Mouse (Mus musculus): Measurements from ENCODE around the gene Sox30. TPM values are rescaled to one million over a fixed set of nuclear protein-coding genes. Genes with fewer than 3 reads are reported as not detected.

Sox30 gene
- polyA plus RNA-seq, 1 experiment, result 0.26 TPM

DNA sequence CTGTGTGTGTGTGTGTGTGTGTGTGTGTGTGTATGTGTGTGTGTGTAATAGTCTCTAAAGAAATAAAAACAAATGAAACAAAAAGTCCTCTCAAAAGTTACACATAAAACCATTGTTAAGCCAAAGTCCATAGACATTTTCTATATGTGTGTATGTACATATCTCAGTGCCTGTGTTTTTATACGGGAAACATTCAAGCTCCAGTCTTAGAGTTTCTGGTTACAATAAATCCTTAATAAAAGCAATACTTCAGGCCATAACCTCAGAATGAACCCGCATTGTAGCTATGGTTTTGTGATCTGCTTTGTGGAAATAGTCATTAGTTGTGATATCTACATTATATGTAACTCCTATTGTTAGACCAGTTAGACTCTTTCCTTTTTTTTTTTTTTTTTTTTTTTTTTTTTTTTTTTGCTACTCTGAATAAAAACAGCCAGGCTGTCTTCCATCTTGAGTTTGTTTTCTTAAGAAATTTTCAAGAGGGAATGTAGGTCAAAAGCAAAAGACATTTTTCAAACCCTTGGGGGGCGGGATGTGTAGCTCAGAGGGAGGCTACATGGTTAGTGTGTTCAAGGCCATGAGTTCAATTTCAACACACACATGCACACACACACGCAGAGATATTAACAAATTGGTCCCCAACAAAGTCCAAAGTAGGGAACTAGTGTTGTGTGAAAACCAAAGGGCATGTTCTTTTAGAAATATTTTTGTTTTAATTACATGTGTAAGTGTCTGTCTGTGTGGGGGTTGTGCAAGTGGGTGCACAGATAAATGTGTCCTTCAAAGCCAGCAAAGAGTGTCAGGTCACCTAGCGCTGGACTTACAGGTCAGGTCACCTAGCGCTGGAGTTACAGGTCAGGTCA lies 48.1 kb downstream of the Sox30 start:
- WGBS, result 96% methylated on average over 6 of the region's 6 CpGs
- no peaks in the 10 kb centered on the region for H3K36me3 ChIP-seq (ENCODE audit: control insufficient read depth, insufficient read depth, low read length)
- H3K4me1 ChIP-seq (replicated peaks; ENCODE audit: control insufficient read depth, insufficient read depth, low read length), result no peaks in the 10 kb centered on the region
- H3K27me3 ChIP-seq (ENCODE audit: control insufficient read depth, insufficient read depth, low read length), result no peaks in the 10 kb centered on the region
- H3K27ac ChIP-seq (ENCODE audit: control insufficient read depth, insufficient read depth, low read length), result no peak overlapping the region
- DNase-seq, result no peak
- TF ChIP-seq POLR2A (IDR thresholded peaks at IDR 0.05; ENCODE audit: control insufficient read depth, extremely low read depth, insufficient read depth, low read length, poor library complexity), result no peak
- no peak for TF ChIP-seq CTCF (IDR thresholded peaks at IDR 0.05; ENCODE audit: borderline replicate concordance, control insufficient read depth, extremely low read depth, insufficient read depth, low read length, poor library complexity)
- H3K4me3 ChIP-seq (ENCODE audit: control insufficient read depth, insufficient read depth, low read length), result no peak overlapping the region

DNA sequence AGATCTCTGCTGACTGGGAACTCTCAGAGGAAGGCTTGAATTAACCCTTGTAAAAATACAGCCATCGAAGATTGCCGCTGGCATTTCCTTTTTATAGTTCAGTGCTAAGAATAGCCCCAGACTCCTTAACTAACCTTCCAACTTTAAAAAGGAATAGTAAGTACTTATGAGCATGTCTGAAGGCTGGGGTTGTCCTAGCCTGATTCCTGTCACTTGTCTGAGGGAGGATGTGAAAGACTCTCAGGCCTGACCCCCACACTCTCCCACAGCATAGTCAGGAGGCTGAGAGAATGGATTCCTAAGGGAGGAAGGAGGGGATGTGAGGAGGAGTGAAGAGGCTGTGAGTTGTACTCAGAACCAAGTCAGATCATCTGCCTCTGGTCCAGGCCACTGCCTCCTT lies 49.4 kb downstream of the Sox30 start:
- WGBS, result 50% methylated on average over 2 of the region's 2 CpGs
- no peak overlapping the region for H3K27ac ChIP-seq (ENCODE audit: control insufficient read depth, insufficient read depth, low read length)
- H3K27me3 ChIP-seq (ENCODE audit: control insufficient read depth, insufficient read depth, low read length), result no peaks in the 10 kb centered on the region
- H3K4me1 ChIP-seq (replicated peaks; ENCODE audit: control insufficient read depth, insufficient read depth, low read length), result no peaks in the 10 kb centered on the region
- no peaks in the 10 kb centered on the region for H3K36me3 ChIP-seq (ENCODE audit: control insufficient read depth, insufficient read depth, low read length)
- TF ChIP-seq CTCF (IDR thresholded peaks at IDR 0.05; ENCODE audit: borderline replicate concordance, control insufficient read depth, extremely low read depth, insufficient read depth, low read length, poor library complexity), result no peak
- TF ChIP-seq POLR2A (IDR thresholded peaks at IDR 0.05; ENCODE audit: control insufficient read depth, extremely low read depth, insufficient read depth, low read length, poor library complexity), result no peak
- DNase-seq, result no peak
- H3K4me3 ChIP-seq (ENCODE audit: control insufficient read depth, insufficient read depth, low read length), result no peak overlapping the region

DNA sequence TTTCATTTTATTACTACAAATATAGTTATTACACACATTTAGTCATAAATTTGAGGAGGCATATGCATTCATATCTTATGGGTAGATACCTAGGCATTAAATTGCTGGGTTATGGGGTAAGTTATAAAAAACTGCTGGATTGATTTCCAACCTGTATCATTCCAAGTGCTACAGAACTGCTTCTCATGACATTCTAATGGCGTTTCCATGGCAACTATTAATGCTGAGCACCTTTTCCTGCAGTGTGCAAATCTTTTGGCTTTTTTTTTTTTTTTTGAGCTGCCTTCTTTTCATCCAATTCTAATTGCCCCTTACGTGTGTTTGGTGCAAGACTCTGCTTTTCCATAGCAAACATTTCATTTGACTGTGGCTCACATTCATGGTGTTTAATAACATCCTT lies 49.9 kb downstream of the Sox30 start:
- Histone ChIP-seq H3K4me1 (replicated peaks; ENCODE audit: control insufficient read depth, insufficient read depth, low read length) (no peaks in the 10 kb centered on the region), H3K4me3 (ENCODE audit: control insufficient read depth, insufficient read depth, low read length) (no peak overlapping the region), H3K36me3 (ENCODE audit: control insufficient read depth, insufficient read depth, low read length) (no peaks in the 10 kb centered on the region), H3K27me3 (ENCODE audit: control insufficient read depth, insufficient read depth, low read length) (no peaks in the 10 kb centered on the region), H3K27ac (ENCODE audit: control insufficient read depth, insufficient read depth, low read length) (no peak overlapping the region)
- WGBS, result 89% methylated on average over 2 of the region's 2 CpGs
- TF ChIP-seq POLR2A (IDR thresholded peaks at IDR 0.05; ENCODE audit: control insufficient read depth, extremely low read depth, insufficient read depth, low read length, poor library complexity), result no peak
- no peak for DNase-seq

DNA sequence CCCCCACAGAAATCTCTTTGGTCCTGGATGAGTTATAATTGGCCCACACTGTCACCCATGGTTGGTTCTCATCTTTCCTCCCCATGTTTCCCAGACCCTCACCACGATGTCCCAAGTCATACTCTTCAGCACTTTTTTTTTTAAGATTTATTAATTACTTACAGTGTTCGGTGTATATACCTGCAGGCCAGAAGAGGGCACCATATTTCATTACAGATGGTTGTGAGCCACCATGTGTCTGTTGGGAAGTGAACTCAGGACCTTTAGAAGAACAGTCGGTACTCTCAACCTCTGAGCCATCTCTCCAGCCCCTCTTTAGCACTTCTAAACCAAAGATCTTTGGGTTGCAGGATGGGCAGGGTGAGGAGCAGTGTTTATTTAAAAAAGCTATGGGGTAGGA lies 51.4 kb downstream of the Sox30 start:
- Histone ChIP-seq H3K27ac (ENCODE audit: control insufficient read depth, insufficient read depth, low read length) (no peak overlapping the region), H3K27me3 (ENCODE audit: control insufficient read depth, insufficient read depth, low read length) (no peaks in the 10 kb centered on the region), H3K36me3 (ENCODE audit: control insufficient read depth, insufficient read depth, low read length) (no peaks in the 10 kb centered on the region), H3K4me3 (ENCODE audit: control insufficient read depth, insufficient read depth, low read length) (no peak overlapping the region), H3K4me1 (replicated peaks; ENCODE audit: control insufficient read depth, insufficient read depth, low read length) (no peaks in the 10 kb centered on the region)
- no peak for DNase-seq
- no peak for TF ChIP-seq POLR2A (IDR thresholded peaks at IDR 0.05; ENCODE audit: control insufficient read depth, extremely low read depth, insufficient read depth, low read length, poor library complexity)
- TF ChIP-seq CTCF (IDR thresholded peaks at IDR 0.05; ENCODE audit: borderline replicate concordance, control insufficient read depth, extremely low read depth, insufficient read depth, low read length, poor library complexity), result no peak
- WGBS, result 48% methylated on average over 3 of the region's 3 CpGs

DNA sequence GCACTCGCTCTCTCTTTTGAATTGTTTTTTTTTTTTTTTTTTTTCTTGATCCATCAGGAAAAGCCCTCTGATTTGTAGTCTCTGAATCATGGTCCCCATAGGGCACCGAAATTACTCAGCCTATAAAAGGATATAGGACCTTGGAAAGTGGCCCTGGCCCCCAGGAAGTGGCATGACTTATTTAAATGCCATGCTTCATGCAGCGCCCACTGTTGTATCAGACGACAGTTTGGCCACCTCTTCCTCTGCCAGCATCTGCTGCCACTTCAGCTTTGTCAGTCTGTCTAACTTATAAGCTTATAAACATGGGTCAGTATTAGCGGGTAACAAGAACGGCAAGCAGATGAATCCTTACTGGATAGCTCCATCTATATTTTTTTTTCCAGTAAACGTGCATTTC lies 52.8 kb downstream of the Sox30 start:
- DNase-seq, result no peak

DNA sequence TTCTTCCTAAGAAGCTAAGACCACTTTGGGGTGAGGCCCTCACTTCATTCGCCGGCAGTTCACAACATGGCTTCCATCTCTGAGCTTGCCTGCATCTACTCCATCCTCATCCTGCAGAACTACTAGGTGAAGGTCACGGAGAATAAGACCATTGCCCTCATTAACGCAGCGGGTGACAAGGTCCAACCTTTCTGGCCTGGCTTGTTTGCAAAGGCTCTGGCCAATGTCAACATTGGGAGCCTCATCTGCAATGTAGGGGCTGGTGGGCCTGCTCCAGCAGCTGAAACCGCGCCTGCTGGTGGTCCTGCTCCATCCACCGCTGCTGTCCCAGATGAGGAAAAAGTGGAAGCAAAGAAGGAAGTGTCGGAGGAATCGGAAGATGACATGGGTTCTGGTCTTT lies 56.3 kb downstream of the Sox30 start:
- 96% methylated on average over 10 of the region's 10 CpGs for WGBS
- no peak overlapping the region for H3K4me3 ChIP-seq (ENCODE audit: control insufficient read depth, insufficient read depth, low read length)

More for the DNA sequence above, 52.8 kb downstream of the Sox30 start:
- H3K27ac ChIP-seq (ENCODE audit: control insufficient read depth, insufficient read depth, low read length), result no peak overlapping the region
- 90% methylated on average over 7 of the region's 7 CpGs for WGBS
- H3K4me1 ChIP-seq (replicated peaks; ENCODE audit: control insufficient read depth, insufficient read depth, low read length), result no peaks in the 10 kb centered on the region
- H3K36me3 ChIP-seq (ENCODE audit: control insufficient read depth, insufficient read depth, low read length), result no peaks in the 10 kb centered on the region
- no peaks in the 10 kb centered on the region for H3K27me3 ChIP-seq (ENCODE audit: control insufficient read depth, insufficient read depth, low read length)
- no peak overlapping the region for H3K4me3 ChIP-seq (ENCODE audit: control insufficient read depth, insufficient read depth, low read length)
- no peak for TF ChIP-seq CTCF (IDR thresholded peaks at IDR 0.05; ENCODE audit: borderline replicate concordance, control insufficient read depth, extremely low read depth, insufficient read depth, low read length, poor library complexity)

DNA sequence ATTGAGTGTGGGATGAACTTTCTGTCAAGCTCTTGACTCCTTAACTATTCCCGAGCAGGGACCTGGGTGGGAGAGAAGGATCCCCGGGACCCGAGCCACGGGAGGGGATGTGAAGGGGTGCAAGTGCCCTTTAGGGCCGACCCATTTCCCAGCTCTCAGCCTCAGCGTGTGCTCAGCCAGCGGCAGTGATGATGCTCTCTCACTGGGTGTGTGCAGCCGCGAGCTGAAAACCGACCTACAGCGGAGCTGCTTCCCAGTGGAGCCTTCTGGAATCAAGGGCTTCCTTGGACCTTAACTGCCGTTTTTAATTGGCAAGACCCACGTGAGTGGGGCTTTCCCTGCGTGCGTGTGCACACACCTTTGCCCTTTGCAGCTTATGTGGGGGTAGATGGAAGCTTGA lies 58.8 kb downstream of the Sox30 start:
- H3K36me3 ChIP-seq (ENCODE audit: control insufficient read depth, insufficient read depth, low read length), result no peaks in the 10 kb centered on the region
- TF ChIP-seq POLR2A (IDR thresholded peaks at IDR 0.05; ENCODE audit: control insufficient read depth, extremely low read depth, insufficient read depth, low read length, poor library complexity) (no peak), CTCF (IDR thresholded peaks at IDR 0.05; ENCODE audit: borderline replicate concordance, control insufficient read depth, extremely low read depth, insufficient read depth, low read length, poor library complexity) (no peak)
- no peak for DNase-seq
- no peak overlapping the region for H3K4me3 ChIP-seq (ENCODE audit: control insufficient read depth, insufficient read depth, low read length)
- H3K27me3 ChIP-seq (ENCODE audit: control insufficient read depth, insufficient read depth, low read length), result no peaks in the 10 kb centered on the region
- no peak overlapping the region for H3K27ac ChIP-seq (ENCODE audit: control insufficient read depth, insufficient read depth, low read length)
- WGBS, result 82% methylated on average over 15 of the region's 15 CpGs
- H3K4me1 ChIP-seq (replicated peaks; ENCODE audit: control insufficient read depth, insufficient read depth, low read length), result no peaks in the 10 kb centered on the region

More for the DNA sequence above, 56.3 kb downstream of the Sox30 start:
- H3K36me3 ChIP-seq (ENCODE audit: control insufficient read depth, insufficient read depth, low read length), result no peaks in the 10 kb centered on the region
- no peak for DNase-seq
- TF ChIP-seq CTCF (IDR thresholded peaks at IDR 0.05; ENCODE audit: borderline replicate concordance, control insufficient read depth, extremely low read depth, insufficient read depth, low read length, poor library complexity) (no peak), POLR2A (IDR thresholded peaks at IDR 0.05; ENCODE audit: control insufficient read depth, extremely low read depth, insufficient read depth, low read length, poor library complexity) (no peak)
- no peaks in the 10 kb centered on the region for H3K4me1 ChIP-seq (replicated peaks; ENCODE audit: control insufficient read depth, insufficient read depth, low read length)
- no peak overlapping the region for H3K27ac ChIP-seq (ENCODE audit: control insufficient read depth, insufficient read depth, low read length)
- no peaks in the 10 kb centered on the region for H3K27me3 ChIP-seq (ENCODE audit: control insufficient read depth, insufficient read depth, low read length)

All from thymus, adult 2 months (tissue).